Mouse (Mus musculus): ENCODE data around the gene Ankub1.

Gene Ankub1

GRCm38 (mm10) chr3:57692719-57693118 lies at the start of gene Ankub1:
Ankub1 (minus strand) TSS chr3:57692799.
- DNase-seq: no peak

- no peak for DNase-seq
Observed at GRCm38 (mm10) chr3:57739830-57740229, 47.2 kb upstream of the Ankub1 start.

GRCm38 (mm10) chr3:57736419-57737095 lies 44.0 kb upstream of the Ankub1 start:
- DNase-seq: no peak

GRCm38 (mm10) chr3:57735511-57736370 lies 43.1 kb upstream of the Ankub1 start, which contains the start of gene Rnf13:
Rnf13 (plus strand) TSS chr3:57736062.
- DNase-seq: peak; percentile 97 to 98

GRCm38 (mm10) chr3:57732206-57732915 lies 39.8 kb upstream of the Ankub1 start:
- DNase-seq: no peak

- DNase-seq: no peak
Observed at GRCm38 (mm10) chr3:57714151-57714550, 21.6 kb upstream of the Ankub1 start.

DNA sequence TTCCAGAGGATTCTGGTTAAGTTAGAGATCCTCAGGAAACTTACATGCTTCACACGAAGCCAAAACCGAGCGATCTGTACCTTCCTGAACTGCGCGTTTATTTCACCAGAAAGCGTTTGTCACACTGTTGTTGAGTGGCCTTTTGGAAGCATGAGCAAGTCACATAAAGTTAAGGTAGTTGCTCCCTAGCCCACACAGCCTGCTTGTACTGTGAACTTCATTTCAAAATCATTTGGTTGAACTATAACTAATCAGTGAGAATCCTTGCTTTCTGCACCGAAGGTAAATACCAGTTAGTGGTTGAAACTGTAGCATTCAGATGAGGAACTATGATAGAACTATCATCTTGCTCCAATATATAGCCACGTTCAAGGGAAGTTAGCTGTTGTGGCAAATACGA lies 4.2 kb upstream of the Ankub1 start:
- DNase-seq: peak; percentile 8 to 49

DNA sequence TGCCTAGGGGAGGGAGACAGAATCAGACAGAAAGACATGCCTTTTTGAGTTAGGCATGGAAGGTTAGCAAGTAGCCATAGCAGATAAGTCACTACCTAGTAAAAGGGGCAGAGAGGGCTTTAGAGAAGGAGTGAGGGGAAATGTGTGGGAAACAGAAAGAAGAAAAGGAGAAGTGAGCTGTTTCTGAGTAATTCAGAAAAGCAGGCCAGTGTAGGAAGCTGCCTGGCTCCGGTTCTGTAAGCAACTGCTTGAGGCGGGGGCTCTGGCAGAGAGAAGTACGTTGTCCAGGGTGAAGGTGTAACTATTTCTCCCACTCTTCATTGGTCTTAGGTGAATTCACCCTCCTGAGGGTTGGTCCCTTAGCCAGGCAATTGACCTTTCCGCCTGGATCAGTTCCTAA lies 3.6 kb upstream of the Ankub1 start:
- DNase-seq: peak; percentile 13 to 25

GRCm38 (mm10) chr3:57691772-57692171 lies 827 bp downstream of the Ankub1 start:
- DNase-seq: no peak

GRCm38 (mm10) chr3:57677786-57678185 lies 14.8 kb downstream of the Ankub1 start:
- DNase-seq: no peak

GRCm38 (mm10) chr3:57674075-57674474 lies 18.5 kb downstream of the Ankub1 start:
- DNase-seq: no peak

GRCm38 (mm10) chr3:57673586-57673985 lies 19.0 kb downstream of the Ankub1 start:
- peak in 1 of 2 experiments; percentile 15 for DNase-seq

DNA sequence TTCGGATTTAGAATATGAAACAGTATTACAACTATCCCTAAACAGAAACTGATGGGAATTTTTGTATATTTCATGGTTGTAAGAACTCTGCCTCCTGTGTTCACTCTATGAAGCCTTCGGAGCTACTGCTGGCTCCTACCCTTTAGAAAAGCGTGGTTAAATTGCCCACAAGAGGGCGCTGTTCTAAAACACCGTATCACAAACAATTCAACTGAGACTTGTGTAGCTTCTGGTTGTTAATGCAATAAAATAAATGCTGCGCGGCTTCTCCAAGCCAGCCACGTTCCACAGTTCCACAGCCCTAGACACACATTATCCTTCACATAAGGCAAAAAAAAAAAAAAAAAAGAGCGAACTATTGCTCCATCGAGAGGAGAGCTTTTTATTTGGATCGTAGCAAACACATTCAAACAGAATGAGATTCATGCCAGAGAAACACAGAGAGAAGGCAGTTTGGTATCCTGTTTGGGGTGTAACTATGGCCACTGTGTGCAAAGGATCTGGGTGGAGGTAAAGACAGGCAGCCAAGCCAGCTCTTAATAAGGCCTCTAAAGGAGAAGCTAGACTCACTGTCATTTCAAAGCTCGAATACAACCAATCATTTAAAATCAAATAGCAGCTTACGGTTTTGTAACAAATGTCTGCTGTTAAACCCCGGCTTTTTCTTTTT lies 25.4 kb downstream of the Ankub1 start:
- peak; percentile 78 to 84 for DNase-seq

DNA sequence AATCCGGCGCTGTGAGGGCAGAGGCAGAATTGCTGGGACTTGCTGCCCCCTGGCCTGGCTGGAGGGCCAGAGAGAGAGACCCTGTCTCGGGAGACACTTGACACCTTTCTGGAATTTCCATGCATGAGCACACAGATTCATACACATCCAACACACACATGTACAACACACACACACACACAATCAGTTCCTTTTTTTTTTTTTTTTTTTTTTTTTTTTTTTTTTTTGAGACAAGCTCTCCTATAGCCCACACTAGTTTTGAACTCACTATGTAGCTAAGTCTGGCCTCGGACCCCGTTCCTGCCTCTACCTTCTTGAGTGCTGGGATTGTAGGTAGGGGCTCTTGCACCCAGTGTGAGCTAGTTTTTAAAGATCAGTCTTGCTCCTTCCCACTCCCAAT lies 26.7 kb downstream of the Ankub1 start:
- no peak for DNase-seq

GRCm38 (mm10) chr3:57664682-57665081 lies 27.9 kb downstream of the Ankub1 start:
- DNase-seq: no peak

DNA sequence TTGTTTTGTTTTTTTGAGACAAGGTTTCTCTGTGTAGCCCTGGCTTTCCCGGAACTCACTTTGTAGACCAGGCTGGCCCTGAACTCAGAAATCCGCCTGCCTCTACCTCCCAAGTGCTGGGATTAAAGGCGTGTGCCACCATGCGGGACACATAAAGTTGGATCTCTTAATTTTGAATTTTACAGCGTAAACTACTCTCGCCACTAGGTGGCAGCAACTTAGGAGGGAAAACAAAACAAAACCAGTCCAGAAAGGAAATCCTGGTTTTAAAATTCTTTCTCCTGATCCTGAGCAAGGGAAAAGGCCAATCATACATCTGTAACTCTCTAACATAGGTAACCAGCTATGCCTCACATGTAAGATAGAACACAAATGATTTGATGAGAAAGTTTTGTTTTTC lies 28.9 kb downstream of the Ankub1 start:
- DNase-seq: peak; percentile 34 to 67

DNA sequence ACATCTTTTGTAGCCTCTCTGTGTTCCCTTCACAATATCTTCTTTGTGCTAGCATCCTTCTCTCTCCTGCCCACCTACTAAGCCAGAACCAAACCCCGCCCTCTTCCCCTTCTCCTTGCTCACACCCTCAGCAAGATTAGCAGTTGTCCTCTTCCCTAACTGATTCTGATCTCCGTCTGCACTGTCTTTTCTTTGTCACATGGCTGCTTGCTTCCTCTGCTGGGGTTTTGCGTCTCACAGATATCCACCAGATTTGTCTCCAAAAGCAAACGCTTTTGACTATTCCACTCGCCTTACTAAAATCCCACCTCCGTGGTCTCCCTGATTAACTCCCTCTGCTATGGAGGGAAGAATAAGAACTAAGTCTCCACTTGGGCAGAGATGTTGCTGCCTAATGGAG lies 34.0 kb downstream of the Ankub1 start:
- no peak for DNase-seq

DNA sequence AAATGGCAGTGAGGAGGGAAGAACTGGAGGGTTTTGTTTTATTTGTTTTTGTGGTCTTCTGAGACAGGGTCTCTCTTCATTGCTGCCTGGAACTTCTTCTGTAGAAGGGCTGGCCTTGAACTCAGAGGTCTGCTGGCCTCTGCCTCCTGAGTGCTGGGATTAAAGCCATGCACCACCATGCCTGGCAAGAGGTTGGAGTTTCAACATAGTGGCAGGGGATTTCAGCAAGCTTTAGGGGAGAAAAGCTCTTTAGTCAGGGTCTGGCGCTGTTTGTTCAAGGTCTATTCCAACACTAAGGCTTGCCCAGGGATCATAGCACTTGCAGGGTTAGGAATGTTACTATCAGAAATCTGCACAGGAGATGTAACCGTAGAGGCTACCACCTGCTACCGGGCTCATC lies 39.0 kb downstream of the Ankub1 start:
- no peak for DNase-seq

GRCm38 (mm10) chr3:57652485-57652884 lies 40.1 kb downstream of the Ankub1 start:
- DNase-seq: no peak

DNA sequence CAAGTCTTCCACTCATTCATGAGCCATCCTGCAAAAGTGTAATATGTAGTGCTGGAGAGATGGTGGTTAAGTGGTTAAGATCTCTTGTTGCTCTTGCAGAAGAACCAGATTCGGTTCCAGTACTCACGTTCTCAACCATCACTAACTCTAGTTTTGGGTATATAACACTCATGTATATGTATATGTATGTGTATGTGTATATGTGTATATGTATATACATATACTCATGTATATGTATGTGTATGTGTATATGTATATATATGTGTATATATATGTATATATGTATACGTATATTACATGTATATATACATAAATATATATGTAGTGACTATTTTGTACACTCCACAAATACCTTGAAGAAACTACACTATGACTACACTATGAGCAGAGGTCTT lies 40.7 kb downstream of the Ankub1 start:
- DNase-seq: no peak

DNA sequence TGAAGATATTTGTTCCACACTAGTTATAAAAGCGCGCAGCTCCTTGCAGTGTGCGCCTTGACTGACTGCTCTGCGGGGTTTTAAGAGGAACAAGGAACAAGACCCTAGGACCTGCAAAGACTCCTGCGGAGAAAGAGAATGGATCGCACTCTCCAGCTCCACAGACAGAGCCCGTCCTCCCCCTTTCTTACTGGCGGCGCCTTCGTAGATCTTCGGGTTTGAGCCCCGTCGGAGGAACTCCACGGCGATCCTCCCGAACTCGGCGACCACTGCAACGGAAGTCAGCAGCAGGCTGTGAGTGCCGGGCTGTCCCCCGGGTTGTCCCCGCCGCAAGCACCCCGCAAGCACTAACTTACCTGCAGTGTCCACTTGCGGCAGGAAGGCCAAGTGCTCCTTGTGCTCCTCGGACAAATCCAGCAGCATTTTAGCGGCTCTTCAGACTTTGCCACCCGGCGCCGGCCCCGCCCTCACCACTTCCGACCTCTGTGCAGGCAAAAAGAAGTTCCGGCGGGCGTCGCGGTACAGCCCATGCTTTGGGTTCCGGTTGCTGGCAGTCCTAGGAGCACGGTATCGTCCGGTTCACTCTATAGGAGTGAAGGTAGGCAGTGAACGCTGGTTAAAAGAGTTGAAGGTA lies 41.3 kb downstream of the Ankub1 start, which contains the start of gene Commd2:
TSS of gene Commd2 (minus strand) at position 485 of the 634 bp plus-strand sequence.
- peak; percentile 84 to 93 for DNase-seq

DNA sequence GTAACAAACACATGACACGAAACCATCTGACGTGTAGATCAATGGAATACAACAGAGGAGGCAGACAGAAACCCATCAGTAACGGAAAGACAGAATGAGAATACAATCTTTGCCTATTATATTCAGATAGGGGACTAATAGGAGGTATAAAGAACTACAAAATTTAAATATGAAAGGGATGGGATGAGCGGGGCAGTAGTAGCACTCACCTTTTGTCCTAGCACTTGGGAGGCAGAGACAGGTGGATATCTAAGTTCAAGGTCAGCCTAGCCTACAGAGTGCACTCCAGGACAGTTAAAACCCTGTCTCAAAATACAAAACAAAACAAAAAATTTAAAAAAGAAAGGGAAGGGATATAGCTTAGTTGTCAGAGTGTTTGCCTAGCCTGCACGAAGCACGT lies 49.4 kb downstream of the Ankub1 start:
- no peak for DNase-seq
